Mouse (Mus musculus) testis, adult 2 months (tissue): ENCODE data around the gene Cacng7. TPM values are rescaled to one million over a fixed set of nuclear protein-coding genes. Genes with fewer than 3 reads are reported as not detected.

Source experiments
- H3K27ac ChIP-seq: fragments of 200-500 bp; 2 replicates; pipeline ENCODE4 v1.5.1; 2012; ENCODE audit warnings: low read depth, low read length; ENCODE audit not compliant: control insufficient read depth, insufficient read depth
- H3K27me3 ChIP-seq: fragments of 200-500 bp; 2 replicates; pipeline ENCODE4 v1.6.1; 2012; ENCODE audit warnings: mild to moderate bottlenecking, low read length, moderate library complexity; ENCODE audit not compliant: control insufficient read depth, insufficient read depth
- H3K36me3 ChIP-seq: fragments of 200-500 bp; 2 replicates; pipeline ENCODE4 v1.6.1; 2012; ENCODE audit warnings: mild to moderate bottlenecking, low read length; ENCODE audit not compliant: control insufficient read depth, insufficient read depth
- H3K4me1 ChIP-seq: fragments of 200-500 bp; 2 replicates; pipeline ENCODE4 v1.6.1; 2012; ENCODE audit warnings: low read length; ENCODE audit not compliant: control insufficient read depth, insufficient read depth
- H3K4me3 ChIP-seq: fragments of 200-500 bp; 2 replicates; pipeline ENCODE4 v1.5.1; 2012; ENCODE audit warnings: low read depth, mild to moderate bottlenecking, low read length, moderate library complexity, mixed read lengths; ENCODE audit not compliant: control insufficient read depth
- CTCF ChIP-seq: fragments of 200-500 bp; IDR thresholded peaks from 2 replicates; pipeline ENCODE4 v1.5.1; 2012; ENCODE audit warnings: low read depth, mild to moderate bottlenecking, inconsistent platforms, low read length, moderate library complexity; ENCODE audit not compliant: control insufficient read depth, insufficient read depth, insufficient replicate concordance
- POLR2A ChIP-seq: fragments of 200-500 bp; IDR thresholded peaks from 2 replicates; pipeline ENCODE4 v1.6.1; 2012; ENCODE audit warnings: low read depth, mild to moderate bottlenecking, inconsistent platforms, low read length, moderate library complexity; ENCODE audit not compliant: control insufficient read depth
- polyA plus RNA-seq: library from polyadenylated mRNA; depleted of rRNA; stranded (reverse); fragments of >200 nt; gene quantifications from 2 replicates; pipeline ENCODE4 v1.2.3, GENCODE M21; 2012

Cacng7 gene
- polyA plus RNA-seq, 1 experiment: 1.9 TPM

- Histone ChIP-seq H3K27me3 (no peaks in the 10 kb centered on the region), H3K4me3 (no peak overlapping the region), H3K36me3 (no peaks in the 10 kb centered on the region), H3K27ac (no peak overlapping the region), H3K4me1 (no peaks in the 10 kb centered on the region)
- no peak for TF ChIP-seq CTCF
Measured at GRCm38 (mm10) chr7:3349775-3350174, 17.0 kb downstream of the Cacng7 start.

- Histone ChIP-seq H3K27me3 (no peaks in the 10 kb centered on the region), H3K4me1 (no peaks in the 10 kb centered on the region), H3K36me3 (no peaks in the 10 kb centered on the region), H3K4me3 (no peak overlapping the region), H3K27ac (no peak overlapping the region)
- TF ChIP-seq CTCF (no peak), POLR2A (no peak)
Measured at GRCm38 (mm10) chr7:3351536-3351935, 18.8 kb downstream of the Cacng7 start.

DNA sequence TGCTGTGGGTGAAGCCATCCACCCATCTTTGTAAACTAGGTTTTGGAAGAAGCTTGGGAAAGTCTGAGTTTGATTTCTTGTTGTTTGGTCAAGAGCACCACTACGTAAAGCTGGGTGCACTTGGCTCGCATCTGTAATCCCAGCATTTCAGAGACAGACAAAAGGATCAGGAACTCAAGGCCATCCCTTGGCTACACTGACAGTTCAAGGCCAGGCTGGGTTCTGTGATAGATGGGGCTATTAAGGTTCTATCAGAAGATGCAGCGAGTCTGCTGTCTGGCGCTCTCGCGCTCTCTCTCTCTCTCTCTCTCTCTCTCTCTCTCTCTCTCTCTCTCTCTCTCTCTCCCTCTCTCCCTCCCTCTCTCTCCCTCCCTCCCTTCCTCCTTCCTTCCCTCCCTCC, 22.1 kb downstream of the Cacng7 start:
- TF ChIP-seq CTCF: no peak
- Histone ChIP-seq H3K4me3 (no peak overlapping the region), H3K36me3 (no peaks in the 10 kb centered on the region), H3K27ac (no peak overlapping the region), H3K27me3 (no peaks in the 10 kb centered on the region), H3K4me1 (no peaks in the 10 kb centered on the region)

DNA sequence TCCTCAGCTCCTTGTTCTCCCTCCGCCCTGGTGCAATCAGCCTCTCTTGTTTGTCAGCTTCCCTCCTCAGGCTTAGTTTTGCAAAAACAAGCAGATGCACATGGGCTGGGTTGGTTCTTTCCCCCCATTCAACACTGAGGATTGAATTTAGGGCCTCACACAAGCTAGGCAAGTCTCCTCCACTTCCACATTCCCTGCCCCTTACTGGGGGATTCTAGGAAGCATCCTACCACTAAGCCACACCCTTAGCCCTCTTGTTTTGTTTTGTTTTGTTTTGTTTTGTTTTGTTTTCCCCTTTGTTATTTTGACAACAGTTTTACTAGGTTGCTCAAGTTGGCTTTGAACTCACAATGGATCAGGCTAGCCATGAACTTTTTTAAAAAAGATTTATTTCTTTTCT, 27.9 kb downstream of the Cacng7 start:
- Histone ChIP-seq H3K36me3 (no peaks in the 10 kb centered on the region), H3K4me1 (peaks cover under 1% of the 10 kb centered on the region), H3K27me3 (no peaks in the 10 kb centered on the region), H3K4me3 (no peak overlapping the region), H3K27ac (no peak overlapping the region)
- TF ChIP-seq POLR2A (no peak), CTCF (no peak)

GRCm38 (mm10) chr7:3365547-3366279, 33.0 kb downstream of the Cacng7 start:
- Histone ChIP-seq H3K4me3 (no peak overlapping the region), H3K27ac (no peak overlapping the region), H3K27me3 (peaks cover 2% of the 10 kb centered on the region; the same call in 1 of the 2 replicates), H3K36me3 (no peaks in the 10 kb centered on the region), H3K4me1 (peaks cover 24% of the 10 kb centered on the region)
- TF ChIP-seq POLR2A (no peak), CTCF (no peak)

- H3K27ac ChIP-seq: no peak overlapping the region
- TF ChIP-seq CTCF (no peak), POLR2A (no peak)
- H3K4me3 ChIP-seq: peak overlapping the region; percentile 57
- H3K4me1 ChIP-seq: peaks cover 24% of the 10 kb centered on the region
- peaks cover 2% of the 10 kb centered on the region; the same call in 1 of the 2 replicates for H3K27me3 ChIP-seq
- H3K36me3 ChIP-seq: no peaks in the 10 kb centered on the region
Measured at GRCm38 (mm10) chr7:3366705-3367516, 34.2 kb downstream of the Cacng7 start.

DNA sequence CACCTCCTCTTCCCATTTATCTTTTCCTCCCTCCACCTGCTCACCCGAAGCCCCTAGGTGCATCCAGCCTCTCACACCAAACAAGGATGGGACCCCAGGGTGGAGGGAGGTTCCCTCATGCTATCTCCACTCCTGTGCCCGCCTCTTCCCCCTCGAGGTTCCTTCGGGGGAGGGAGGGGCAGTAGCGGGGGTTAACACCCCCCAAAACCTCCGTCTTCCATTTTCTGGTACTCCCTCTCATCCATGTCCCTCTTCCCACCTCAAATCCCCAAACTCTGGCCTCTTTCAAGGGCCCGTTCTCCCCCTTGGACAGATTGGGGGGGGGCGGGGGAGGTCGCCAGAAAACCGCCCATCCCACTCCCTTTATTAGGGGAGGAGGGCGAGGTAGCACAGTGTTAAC, 34.8 kb downstream of the Cacng7 start:
- TF ChIP-seq POLR2A (no peak), CTCF (no peak)
- peak overlapping the region; percentile 33 for H3K4me3 ChIP-seq

More for the DNA sequence above, 34.8 kb downstream of the Cacng7 start:
- Histone ChIP-seq H3K4me1 (peaks cover 24% of the 10 kb centered on the region), H3K27ac (no peak overlapping the region), H3K27me3 (peaks cover 2% of the 10 kb centered on the region; the same call in 1 of the 2 replicates), H3K36me3 (no peaks in the 10 kb centered on the region)
